Mouse (Mus musculus) heart, adult 2 months (tissue): ENCODE results near the gene Mipep.

Experiments used
- CTCF ChIP-seq: fragments of 200-600 bp; IDR thresholded peaks from 2 replicates; pipeline ENCODE4 v1.8.1; 2022; ENCODE audit warnings: antibody characterized with exemption, mild to moderate bottlenecking, moderate library complexity
- EP300 ChIP-seq: fragments of 200-500 bp; IDR thresholded peaks from 2 replicates; pipeline ENCODE4 v1.6.1; 2011; ENCODE audit warnings: low read depth, low read length, control low read depth; ENCODE audit not compliant: insufficient read depth

DNA sequence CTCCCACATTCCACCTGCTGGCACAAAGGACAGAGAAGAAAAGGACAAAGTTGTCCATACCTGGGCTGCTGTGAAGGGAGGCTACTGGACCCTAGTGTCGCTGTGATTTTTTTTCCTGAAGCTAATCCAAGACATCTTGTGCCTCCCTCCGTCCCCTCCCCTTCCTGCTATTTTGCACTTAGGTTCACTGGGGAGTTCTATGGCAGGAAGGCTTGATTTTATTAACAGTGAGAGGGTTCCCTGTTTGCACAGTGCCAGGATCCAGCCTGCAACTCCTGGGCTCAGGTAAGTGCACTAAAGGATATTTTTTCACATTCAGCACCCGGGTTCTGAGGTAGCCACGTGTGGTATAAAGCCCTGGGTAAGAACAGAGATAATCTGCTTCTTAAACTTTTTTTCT lies 16.5 kb upstream of the Mipep start, which contains the start of gene C1qtnf9:
- no peak for TF ChIP-seq CTCF
- TF ChIP-seq EP300, result peak; percentile 75; the same call in 1 of the 2 replicates
